Mouse (Mus musculus): ENCODE results near the gene Dntt.

- TF ChIP-seq CTCF (IDR thresholded peaks at IDR 0.05; ENCODE audit: borderline replicate concordance, extremely low read depth, insufficient read depth, insufficient read length) = peak; percentile 82; the same call in 1 of the 2 replicates
- no peak for TF ChIP-seq POLR2A (IDR thresholded peaks at IDR 0.05; ENCODE audit: borderline replicate concordance, extremely low read depth, insufficient read depth, insufficient read length, poor library complexity, severe bottlenecking)
These were observed 57.6 kb downstream of the Dntt start for GRCm38 (mm10) chr19:41086700-41087099.

Measured in brain, embryonic 14.5 days (tissue).